Mouse (Mus musculus) midbrain, embryonic 12.5 days (tissue): ENCODE data around the gene Defb13. TPM values are rescaled to one million over a fixed set of nuclear protein-coding genes. Genes with fewer than 3 reads are reported as not detected.
"Not testable (repeated sequence)": the region's sequence is repeated elsewhere in the genome, so short reads cannot be mapped to it uniquely, and the experiment has no call there.

Source experiments
- ATAC-seq: fragments of 200-750 bp; cut with Nextera tagmentation; 2 replicates; pipeline ENCODE4 v1.8.0; 2017; ENCODE audit warnings: low read depth, moderate TSS enrichment, moderate library complexity; ENCODE audit not compliant: low FRiP score
- H3K27ac ChIP-seq: fragments of 300-500 bp; sonication (generic); replicated peaks from 2 replicates; pipeline ENCODE4 v1.5.1; 2016; ENCODE audit warnings: mild to moderate bottlenecking
- H3K27me3 ChIP-seq: fragments of 300-500 bp; sonication (generic); 2 replicates; pipeline ENCODE4 v1.6.1; 2016; ENCODE audit warnings: mild to moderate bottlenecking
- H3K36me3 ChIP-seq: fragments of 300-500 bp; sonication (generic); 2 replicates; pipeline ENCODE4 v1.6.1; 2016
- H3K4me1 ChIP-seq: fragments of 300-500 bp; sonication (generic); 2 replicates; pipeline ENCODE4 v1.6.1; 2016
- H3K4me2 ChIP-seq: fragments of 300-500 bp; sonication (generic); replicated peaks from 2 replicates; pipeline ENCODE4 v1.6.1; 2016; ENCODE audit warnings: mild to moderate bottlenecking, moderate library complexity
- H3K4me3 ChIP-seq: fragments of 300-500 bp; sonication (generic); 2 replicates; pipeline ENCODE4 v1.5.1; 2016; ENCODE audit warnings: mild to moderate bottlenecking
- H3K9ac ChIP-seq: fragments of 300-500 bp; sonication (generic); replicated peaks from 2 replicates; pipeline ENCODE4 v1.6.1; 2016; ENCODE audit warnings: mild to moderate bottlenecking, moderate library complexity
- H3K9me3 ChIP-seq: fragments of 300-500 bp; sonication (generic); 2 replicates; pipeline ENCODE4 v1.6.1; 2016; ENCODE audit warnings: mild to moderate bottlenecking
- WGBS: fragments of 180-500 bp; shearing (Covaris S2); methylation state at CpG from one replicate; pipeline ENCODE4 v1.1.7; 2016; 5-methylcytosine and 5-hydroxymethylcytosine counted together
- polyA plus RNA-seq: library from polyadenylated mRNA; unstranded; fragments of >200 nt; fragmentation: Nextera tagmentation; extraction: Ambion mirVana; gene quantifications from 2 replicates; pipeline ENCODE4 v1.2.1, GENCODE M21; 2016

The Defb13 gene
- not detected in 2 replicates for polyA plus RNA-seq

DNA sequence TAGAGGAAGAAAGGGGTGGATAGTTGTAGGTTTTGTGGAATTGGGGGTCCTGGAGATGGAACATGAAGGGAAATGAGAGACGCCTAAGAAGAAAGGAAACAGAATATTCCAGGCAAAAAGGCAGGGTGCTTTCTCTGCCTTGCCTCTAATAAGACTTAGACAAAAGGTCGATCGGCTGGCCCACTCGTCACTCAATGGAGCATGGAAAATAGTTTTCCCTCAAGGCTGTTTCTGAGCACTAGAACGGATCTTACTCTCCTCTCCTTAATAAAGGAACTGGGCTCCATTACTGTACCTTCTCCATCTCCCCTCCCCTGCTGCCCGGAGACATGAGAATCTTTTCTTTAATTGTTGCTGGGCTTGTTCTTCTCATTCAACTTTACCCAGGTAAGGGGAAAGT lies at the start of gene Defb13:
Gene Defb13, plus strand, starts transcription at position 301 of the 400 bp plus-strand sequence.
- Histone ChIP-seq H3K4me3 (no peak within 1 kb of the TSS), H3K9ac (no peak within 1 kb of the TSS), H3K4me1 (no peaks in the 10 kb centered on the region), H3K4me2 (no peak within 1 kb of the TSS), H3K27ac (no peak within 1 kb of the TSS), H3K27me3 (no peaks in the 10 kb centered on the region), H3K36me3 (no peaks in the 10 kb centered on the region), H3K9me3 (no peaks in the 10 kb centered on the region)
- 87% methylated on average over 6 of the region's 6 CpGs for WGBS
- ATAC-seq, result no peak

GRCm38 (mm10) chr8:21906290-21906689 lies 40.3 kb upstream of the Defb13 start, which contains the start of gene Defb11:
Gene Defb11, minus strand, starts transcription at chr8:21906412.
- not testable (repeated sequence) for H3K27me3 ChIP-seq, H3K4me3 ChIP-seq, H3K27ac ChIP-seq, H3K36me3 ChIP-seq, H3K9me3 ChIP-seq, H3K9ac ChIP-seq, H3K4me2 ChIP-seq, ATAC-seq, H3K4me1 ChIP-seq

DNA sequence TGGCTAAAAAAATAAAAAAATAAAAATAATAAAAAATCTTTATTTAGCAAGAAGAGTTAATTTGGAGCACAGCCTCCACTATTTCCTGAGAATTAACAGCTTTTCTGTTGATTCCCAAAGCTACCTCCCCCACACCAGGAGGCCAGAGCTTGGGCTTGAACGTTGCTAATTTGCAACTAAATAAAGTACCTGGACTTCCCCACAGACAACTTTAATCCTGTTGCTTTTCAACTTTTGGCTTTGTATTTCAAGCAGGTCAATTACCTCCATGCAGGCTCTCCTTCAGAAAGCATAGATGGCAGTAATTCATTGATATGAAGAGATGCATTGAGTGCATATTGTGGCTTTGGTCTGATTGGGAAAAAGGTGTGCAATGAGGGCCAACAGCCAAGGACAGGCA lies 34.6 kb upstream of the Defb13 start:
- H3K4me3 ChIP-seq, result no peak overlapping the region
- no peak overlapping the region for H3K9ac ChIP-seq
- H3K9me3 ChIP-seq, result no peaks in the 10 kb centered on the region
- 7% methylated on average over 1 of the region's 1 CpGs for WGBS
- no peak overlapping the region for H3K27ac ChIP-seq
- no peaks in the 10 kb centered on the region for H3K27me3 ChIP-seq
- H3K36me3 ChIP-seq, result no peaks in the 10 kb centered on the region
- no peak overlapping the region for H3K4me2 ChIP-seq
- ATAC-seq, result no peak
- no peaks in the 10 kb centered on the region for H3K4me1 ChIP-seq

DNA sequence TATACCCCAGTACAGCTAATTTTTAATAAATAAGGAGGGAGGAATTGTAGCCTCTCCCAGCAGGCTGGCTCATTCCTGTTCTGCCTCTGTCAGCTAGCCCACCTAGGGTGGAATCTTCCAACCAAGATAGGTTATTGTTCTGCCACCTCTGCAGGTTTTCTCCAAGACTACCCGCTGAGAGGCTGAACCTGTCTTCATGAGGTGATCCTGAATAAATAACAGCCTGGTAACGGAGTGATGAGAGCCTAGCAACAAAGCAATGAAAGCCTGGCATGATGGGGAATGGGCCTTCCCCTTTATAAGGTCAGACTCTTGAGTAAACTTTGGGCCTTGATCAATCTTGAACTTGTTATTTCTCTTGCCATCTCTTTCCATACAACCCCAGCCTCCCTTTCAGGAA lies 34.0 kb upstream of the Defb13 start:
- no peaks in the 10 kb centered on the region for H3K9me3 ChIP-seq
- H3K9ac ChIP-seq, result no peak overlapping the region
- no peaks in the 10 kb centered on the region for H3K4me1 ChIP-seq
- H3K4me2 ChIP-seq, result no peak overlapping the region
- WGBS, result 30% methylated on average over 2 of the region's 2 CpGs
- H3K27ac ChIP-seq, result no peak overlapping the region
- no peak overlapping the region for H3K4me3 ChIP-seq
- no peak for ATAC-seq
- H3K36me3 ChIP-seq, result no peaks in the 10 kb centered on the region
- H3K27me3 ChIP-seq, result no peaks in the 10 kb centered on the region

DNA sequence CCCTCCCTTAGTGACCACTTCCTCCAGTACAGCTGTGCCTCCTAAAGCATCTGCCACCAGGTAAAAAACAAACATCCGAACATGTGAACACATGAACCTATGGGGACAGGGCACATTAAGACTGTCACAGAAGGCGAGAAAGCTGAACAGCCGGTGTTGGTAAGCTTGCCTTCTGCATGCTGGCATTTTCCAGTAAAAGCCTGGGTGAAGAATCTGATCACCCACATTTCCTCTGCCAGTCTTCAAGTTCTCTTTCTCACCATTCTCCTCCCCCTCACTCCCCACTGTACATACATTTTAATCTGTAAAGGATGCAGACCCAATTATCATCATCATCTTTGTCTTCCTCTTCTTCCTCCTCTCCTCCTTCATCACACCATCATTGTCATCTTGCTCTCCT lies 30.9 kb upstream of the Defb13 start:
- H3K36me3 ChIP-seq, result no peaks in the 10 kb centered on the region

DNA sequence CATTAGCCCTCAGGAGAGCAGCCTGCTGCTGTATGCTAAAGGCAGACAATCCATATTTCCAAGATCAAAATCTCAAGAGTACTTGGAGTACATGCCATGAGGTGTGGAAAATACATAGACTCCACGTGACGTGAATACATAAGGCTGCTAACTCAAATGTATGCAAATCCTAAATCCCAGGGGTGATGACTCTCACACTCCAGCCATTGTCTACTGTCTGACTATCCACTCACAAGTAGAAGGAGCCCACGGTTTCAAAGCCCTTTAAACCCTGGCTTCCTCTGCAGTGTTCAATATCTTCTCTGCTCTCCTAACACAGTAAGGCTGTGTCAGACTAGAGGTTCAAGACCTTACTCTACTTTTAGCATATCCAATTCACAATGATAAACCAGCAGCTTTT lies 15.8 kb upstream of the Defb13 start:
- not testable (repeated sequence) for H3K9me3 ChIP-seq, H3K27me3 ChIP-seq, H3K36me3 ChIP-seq, H3K4me2 ChIP-seq, H3K9ac ChIP-seq, H3K27ac ChIP-seq, H3K4me3 ChIP-seq, H3K4me1 ChIP-seq
- ATAC-seq, result peak; percentile 58
- 56% methylated on average over 3 of the region's 3 CpGs for WGBS

More for the DNA sequence above, 30.9 kb upstream of the Defb13 start:
- Histone ChIP-seq H3K27me3 (no peaks in the 10 kb centered on the region), H3K9me3 (no peaks in the 10 kb centered on the region), H3K4me2 (no peak overlapping the region), H3K27ac (no peak overlapping the region), H3K4me3 (no peak overlapping the region), H3K9ac (no peak overlapping the region), H3K4me1 (no peaks in the 10 kb centered on the region)
- 93% methylated on average over 3 of the region's 3 CpGs for WGBS
- ATAC-seq, result no peak

DNA sequence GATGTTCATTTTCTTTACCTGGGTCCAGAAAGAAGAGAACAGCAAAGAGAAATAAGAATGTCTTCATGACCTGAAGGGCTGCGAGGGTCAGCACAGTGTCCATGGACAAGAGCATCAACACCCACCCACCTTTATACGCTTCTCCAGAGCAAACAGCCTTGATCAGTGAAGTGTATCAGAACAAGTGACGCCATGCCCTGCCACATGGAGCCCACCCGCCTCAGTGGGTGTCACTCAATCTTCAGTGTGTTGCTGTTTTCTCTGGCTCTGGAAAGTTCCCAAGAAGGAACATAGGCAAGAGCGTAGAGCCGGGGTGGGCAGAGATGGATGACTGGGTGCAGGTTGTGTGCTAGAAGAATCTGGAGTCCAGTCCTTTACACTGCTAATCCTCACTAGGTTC lies 14.0 kb upstream of the Defb13 start, which contains the start of gene Defb15:
Gene Defb15, minus strand, starts transcription at position 101 of the 400 bp plus-strand sequence.
- Histone ChIP-seq H3K4me1 (no peaks in the 10 kb centered on the region), H3K9me3 (no peaks in the 10 kb centered on the region), H3K27me3 (no peaks in the 10 kb centered on the region), H3K4me3 (no peak within 1 kb of the TSS), H3K36me3 (no peaks in the 10 kb centered on the region), H3K9ac (no peak within 1 kb of the TSS), H3K27ac (no peak within 1 kb of the TSS), H3K4me2 (no peak within 1 kb of the TSS)
- ATAC-seq, result no peak
- 89% methylated on average over 6 of the region's 6 CpGs for WGBS

DNA sequence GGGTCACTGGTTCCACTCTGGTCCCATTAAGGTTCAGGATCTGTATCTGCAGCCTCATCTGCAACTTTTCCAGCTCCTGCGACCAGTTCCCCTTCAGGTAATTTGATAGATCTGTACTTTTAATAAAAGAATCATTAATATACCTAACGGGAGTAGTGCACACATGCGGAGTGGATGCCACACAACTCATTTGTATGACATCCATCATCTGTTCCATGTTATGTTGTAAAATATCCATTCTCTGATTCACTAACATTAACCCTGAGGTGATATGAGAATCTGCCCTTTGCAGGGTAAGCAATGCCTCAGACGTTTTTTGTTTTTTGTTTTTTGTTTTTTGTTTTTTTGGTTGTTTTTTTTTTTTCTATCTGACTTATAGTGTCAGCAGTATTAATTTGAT lies 8.5 kb upstream of the Defb13 start, which contains the start of gene Defb35:
Gene Defb35, plus strand, starts transcription at position 301 of the 400 bp plus-strand sequence.
- H3K4me1 ChIP-seq, H3K4me2 ChIP-seq, H3K4me3 ChIP-seq, H3K27me3 ChIP-seq, H3K36me3 ChIP-seq, H3K27ac ChIP-seq, H3K9me3 ChIP-seq, H3K9ac ChIP-seq, ATAC-seq: not testable (repeated sequence)
- 87% methylated on average over 4 of the region's 4 CpGs for WGBS

DNA sequence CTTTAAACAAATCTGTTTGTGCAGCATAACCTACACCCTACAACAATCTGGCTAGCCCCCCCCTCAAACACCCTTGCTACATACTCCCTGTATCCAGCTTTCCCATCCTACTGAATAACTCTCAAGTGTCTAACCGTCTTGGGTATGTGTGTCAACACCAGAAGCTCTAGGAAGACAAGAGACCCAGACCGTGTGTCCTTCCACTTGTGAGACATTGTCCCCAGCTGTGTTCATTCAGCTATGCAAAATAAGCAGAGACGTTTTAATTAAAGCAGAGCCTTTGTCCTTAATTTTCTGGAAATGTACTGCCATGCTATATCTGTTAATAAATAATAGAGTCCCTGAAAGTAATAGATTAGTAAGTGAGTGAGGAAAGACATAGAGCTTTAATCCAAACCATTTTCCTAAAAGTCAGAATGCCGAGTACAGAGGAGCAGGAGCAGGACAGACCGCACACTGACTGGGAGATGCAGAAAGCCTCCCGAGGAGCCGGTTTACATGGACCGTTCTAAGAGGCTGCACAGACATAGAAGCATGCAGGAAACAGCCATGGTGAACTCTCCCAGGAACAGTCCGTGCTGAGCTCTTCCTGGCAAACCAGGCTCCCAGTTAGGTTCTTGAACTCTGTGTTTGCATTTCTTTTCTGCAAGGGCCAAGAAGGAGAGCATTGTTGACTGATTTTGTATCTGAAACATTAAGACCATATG lies 902 bp downstream of the Defb13 start:
- H3K27ac ChIP-seq, result no peak overlapping the region
- H3K9ac ChIP-seq, result no peak overlapping the region
- no peaks in the 10 kb centered on the region for H3K9me3 ChIP-seq
- H3K4me3 ChIP-seq, result no peak overlapping the region
- 71% methylated on average over 9 of the region's 9 CpGs for WGBS
- H3K4me2 ChIP-seq, result no peak overlapping the region
- ATAC-seq, result no peak
- H3K36me3 ChIP-seq, result no peaks in the 10 kb centered on the region
- no peaks in the 10 kb centered on the region for H3K27me3 ChIP-seq
- no peaks in the 10 kb centered on the region for H3K4me1 ChIP-seq

DNA sequence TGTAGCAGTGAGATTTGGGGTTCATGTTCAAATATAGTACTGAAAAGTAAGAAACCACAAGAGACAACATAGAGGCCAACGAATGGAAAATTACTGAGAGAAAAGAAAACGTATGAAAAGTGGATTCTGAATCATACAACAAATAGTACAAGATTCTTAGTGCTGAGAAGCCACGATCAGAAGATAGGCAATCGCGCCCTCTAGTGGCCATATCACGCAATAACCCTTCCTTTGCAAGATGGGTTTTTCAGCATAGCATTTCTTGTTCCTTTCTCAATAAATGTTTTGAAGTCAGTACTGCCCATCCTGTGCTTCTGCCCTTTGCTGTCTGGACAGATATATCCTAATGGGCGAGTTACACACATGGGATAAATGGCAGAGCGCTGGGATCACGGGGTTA lies 8.8 kb downstream of the Defb13 start:
- Histone ChIP-seq H3K4me3 (no peak overlapping the region), H3K27me3 (no peaks in the 10 kb centered on the region), H3K9me3 (no peaks in the 10 kb centered on the region), H3K9ac (no peak overlapping the region), H3K36me3 (no peaks in the 10 kb centered on the region), H3K4me1 (no peaks in the 10 kb centered on the region), H3K4me2 (no peak overlapping the region), H3K27ac (no peak overlapping the region)
- ATAC-seq, result no peak
- 6% methylated on average over 9 of the region's 9 CpGs for WGBS

DNA sequence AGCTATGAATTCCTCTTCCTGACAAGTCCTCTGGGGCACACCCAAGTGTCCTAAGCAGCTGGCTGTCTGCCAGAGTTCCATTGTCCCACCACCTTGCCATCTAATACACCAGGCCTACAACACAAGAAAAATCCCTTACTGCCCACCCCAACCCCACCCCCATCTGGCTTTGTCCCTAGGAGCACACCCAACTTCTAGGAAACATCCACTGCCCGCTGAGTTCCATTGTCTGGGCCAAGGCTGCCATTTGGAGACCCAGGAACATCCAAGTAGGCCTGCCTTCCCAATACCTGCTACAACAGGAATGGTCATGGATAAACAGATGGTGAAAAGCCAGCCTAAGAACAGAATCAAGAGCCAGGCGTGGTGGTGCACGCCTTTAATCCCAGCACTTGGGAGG lies 9.8 kb downstream of the Defb13 start:
- H3K4me1 ChIP-seq, result no peaks in the 10 kb centered on the region
- no peak overlapping the region for H3K4me2 ChIP-seq
- H3K27ac ChIP-seq, result no peak overlapping the region
- H3K27me3 ChIP-seq, result no peaks in the 10 kb centered on the region
- no peaks in the 10 kb centered on the region for H3K9me3 ChIP-seq
- 85% methylated on average over 3 of the region's 3 CpGs for WGBS
- no peak overlapping the region; the same call in 1 of the 2 replicates for H3K9ac ChIP-seq
- ATAC-seq, result no peak
- H3K36me3 ChIP-seq, result no peaks in the 10 kb centered on the region
- H3K4me3 ChIP-seq, result no peak overlapping the region

GRCm38 (mm10) chr8:21958414-21958813 lies 11.9 kb downstream of the Defb13 start, which contains the start of gene Fam90a1a:
Gene Fam90a1a, plus strand, starts transcription at chr8:21958714.
- no peak within 1 kb of the TSS for H3K9ac ChIP-seq
- H3K27ac ChIP-seq, result no peak within 1 kb of the TSS
- no peaks in the 10 kb centered on the region for H3K4me1 ChIP-seq
- no peak within 1 kb of the TSS for H3K4me2 ChIP-seq
- H3K27me3 ChIP-seq, result no peaks in the 10 kb centered on the region
- 95% methylated on average over 2 of the region's 2 CpGs for whole genome bisulfite sequencing
- H3K36me3 ChIP-seq, result no peaks in the 10 kb centered on the region
- no peak for ATAC-seq
- no peaks in the 10 kb centered on the region for H3K9me3 ChIP-seq
- H3K4me3 ChIP-seq, result no peak within 1 kb of the TSS

- ATAC-seq, result no peak
- no peaks in the 10 kb centered on the region for H3K36me3 ChIP-seq
- no peak overlapping the region for H3K4me2 ChIP-seq
- H3K9me3 ChIP-seq, result no peaks in the 10 kb centered on the region
- H3K27ac ChIP-seq, result no peak overlapping the region
- no peak overlapping the region for H3K4me3 ChIP-seq
- H3K4me1 ChIP-seq, result no peaks in the 10 kb centered on the region
- 86% methylated on average over 1 of the region's 1 CpGs for WGBS
- H3K9ac ChIP-seq, result no peak overlapping the region
- H3K27me3 ChIP-seq, result no peaks in the 10 kb centered on the region
These were observed 20.1 kb downstream of the Defb13 start for GRCm38 (mm10) chr8:21966646-21967045.
